Mouse (Mus musculus): ENCODE data around the gene Atp8a1.

- TF ChIP-seq POLR2A (IDR thresholded peaks at IDR 0.05; ENCODE audit: control insufficient read depth, low read depth, low read length) (no peak), CTCF (IDR thresholded peaks at IDR 0.05; ENCODE audit: control insufficient read depth, insufficient read depth, insufficient replicate concordance, low read depth, low read length) (no peak)
Measured at GRCm38 (mm10) chr5:67650021-67650420, 197.2 kb downstream of the Atp8a1 start.
